Mouse (Mus musculus): ENCODE results near the gene Zmat5. TPM values are rescaled to one million over a fixed set of nuclear protein-coding genes. Genes with fewer than 3 reads are reported as not detected.
"Not testable (repeated sequence)": the region's sequence is repeated elsewhere in the genome, so short reads cannot be mapped to it uniquely, and the experiment has no call there.

Zmat5 gene
- total RNA-seq, 2 experiments from 2014 or later = 33.1 to 34.0 TPM

GRCm38 (mm10) chr11:4697043-4697983 lies 7.2 kb upstream of the Zmat5 start:
- peak; percentile 78 to 84 for DNase-seq (ENCODE audit: low spot score in 2 of 2)
- no peak overlapping the region for H3K4me3 ChIP-seq
- TF ChIP-seq CTCF (conservative IDR thresholded peaks at IDR 0.05) = peak; percentile 77
- H3K27ac ChIP-seq = peak overlapping the region; percentile 63

GRCm38 (mm10) chr11:4700726-4701125 lies 3.8 kb upstream of the Zmat5 start:
- no peak for DNase-seq (ENCODE audit: low spot score in 2 of 2)
- no peak for TF ChIP-seq CTCF (conservative IDR thresholded peaks at IDR 0.05)
- Histone ChIP-seq H3K4me3 (no peak overlapping the region), H3K27ac (no peak overlapping the region)

DNA sequence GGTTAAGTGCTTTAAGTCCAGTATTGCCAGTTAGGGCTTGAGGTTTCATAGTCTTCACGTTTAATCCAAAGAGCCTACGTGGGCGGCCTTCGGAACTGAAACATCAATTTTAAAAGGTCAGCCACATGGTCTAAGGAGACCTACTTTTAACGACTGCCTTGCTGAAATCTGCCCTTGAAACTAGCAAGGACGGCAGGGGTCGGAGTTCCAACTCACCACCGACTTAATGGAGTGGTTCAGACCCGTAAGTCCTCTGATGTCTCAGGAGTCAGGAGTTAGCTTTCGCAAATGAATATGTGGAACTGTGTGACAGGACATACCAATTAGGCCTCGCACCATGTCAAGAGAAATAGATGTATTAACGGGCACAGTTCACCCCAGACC lies 798 bp upstream of the Zmat5 start:
- no peak for DNase-seq (ENCODE audit: low spot score in 2 of 2)
- Histone ChIP-seq H3K4me3 (peak overlapping the region; percentile 100), H3K27ac (peak overlapping the region; percentile 99)
- no peak for TF ChIP-seq CTCF (conservative IDR thresholded peaks at IDR 0.05)

DNA sequence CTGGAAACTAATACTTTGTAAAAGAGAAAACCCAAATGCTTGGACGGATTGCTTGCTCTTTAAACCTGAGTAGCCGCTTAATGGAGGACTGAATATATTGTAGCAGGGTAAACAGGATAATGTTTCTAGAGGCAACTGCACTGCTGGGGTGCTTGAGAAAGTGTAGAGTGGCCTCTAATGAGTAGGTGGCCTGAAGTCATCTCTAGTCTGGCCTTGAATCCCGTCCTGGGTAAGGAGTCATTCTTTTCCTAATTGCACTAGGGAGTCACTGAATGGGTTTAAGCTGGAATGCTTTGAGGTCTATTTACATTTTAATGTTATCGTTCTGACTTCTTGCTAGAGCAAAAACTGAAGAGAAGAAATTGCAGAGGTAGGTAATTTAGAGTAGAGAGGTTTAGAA lies 700 bp downstream of the Zmat5 start:
- DNase-seq (ENCODE audit: low spot score in 2 of 2) = no peak
- TF ChIP-seq CTCF (conservative IDR thresholded peaks at IDR 0.05) = no peak
- Histone ChIP-seq H3K4me3 (peak overlapping the region; percentile 100), H3K27ac (peak overlapping the region; percentile 99)

- peak; percentile 58 for TF ChIP-seq CTCF (conservative IDR thresholded peaks at IDR 0.05)
- not testable (repeated sequence) for H3K27ac ChIP-seq; H3K4me3 ChIP-seq; DNase-seq (ENCODE audit: low spot score in 2 of 2)
Observed at GRCm38 (mm10) chr11:4710188-4710587, 5.7 kb downstream of the Zmat5 start.

DNA sequence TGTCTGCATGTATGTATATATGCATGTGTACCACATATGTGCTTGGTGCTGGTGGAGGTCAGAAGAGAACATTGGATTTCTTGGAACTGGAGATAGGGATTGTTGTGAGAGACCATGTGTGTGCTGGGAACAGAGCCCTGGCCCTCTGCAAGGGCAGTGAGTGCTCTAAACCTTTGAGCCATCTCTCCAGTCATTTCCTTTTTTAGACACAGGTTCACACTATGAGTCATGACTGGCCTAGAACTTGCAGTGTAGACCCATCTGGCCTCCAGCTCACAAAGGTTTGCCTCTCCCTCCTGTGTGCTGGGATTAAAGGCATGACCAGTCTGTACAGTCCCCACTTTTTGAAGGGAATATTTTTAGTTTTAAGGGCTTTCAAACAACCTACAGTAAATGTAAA lies 8.3 kb downstream of the Zmat5 start:
- Histone ChIP-seq H3K4me3 (no peak overlapping the region), H3K27ac (no peak overlapping the region)
- no peak for DNase-seq (ENCODE audit: low spot score in 2 of 2)
- TF ChIP-seq CTCF (conservative IDR thresholded peaks at IDR 0.05) = no peak

DNA sequence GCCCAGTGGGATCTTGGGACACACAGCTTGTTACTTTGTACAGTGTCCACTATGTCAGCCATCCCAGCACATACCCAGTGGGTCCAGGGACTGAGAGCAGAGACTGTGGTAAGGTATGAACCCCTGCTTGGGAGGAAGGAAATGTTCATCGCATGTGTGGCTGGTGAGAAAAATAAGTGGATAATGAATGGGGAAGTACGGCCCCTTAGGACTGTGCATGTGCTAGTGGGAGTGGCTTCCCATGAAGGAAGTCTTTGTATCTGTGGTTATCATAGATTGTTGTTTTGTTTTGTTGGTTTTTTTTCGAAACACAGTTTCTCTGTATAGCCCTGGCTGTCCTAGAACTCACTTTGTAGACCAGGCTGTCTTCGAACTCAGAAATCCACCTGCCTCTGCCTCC lies 10.2 kb downstream of the Zmat5 start:
- DNase-seq (ENCODE audit: low spot score in 2 of 2) = no peak

GRCm38 (mm10) chr11:4715596-4715995 lies 11.1 kb downstream of the Zmat5 start:
- H3K27ac ChIP-seq = no peak overlapping the region
- TF ChIP-seq CTCF (conservative IDR thresholded peaks at IDR 0.05) = no peak
- no peak for DNase-seq (ENCODE audit: low spot score in 2 of 2)
- no peak overlapping the region for H3K4me3 ChIP-seq

More for the DNA sequence above, 10.2 kb downstream of the Zmat5 start:
- Histone ChIP-seq H3K27ac (no peak overlapping the region), H3K4me3 (no peak overlapping the region)
- TF ChIP-seq CTCF (conservative IDR thresholded peaks at IDR 0.05) = no peak

DNA sequence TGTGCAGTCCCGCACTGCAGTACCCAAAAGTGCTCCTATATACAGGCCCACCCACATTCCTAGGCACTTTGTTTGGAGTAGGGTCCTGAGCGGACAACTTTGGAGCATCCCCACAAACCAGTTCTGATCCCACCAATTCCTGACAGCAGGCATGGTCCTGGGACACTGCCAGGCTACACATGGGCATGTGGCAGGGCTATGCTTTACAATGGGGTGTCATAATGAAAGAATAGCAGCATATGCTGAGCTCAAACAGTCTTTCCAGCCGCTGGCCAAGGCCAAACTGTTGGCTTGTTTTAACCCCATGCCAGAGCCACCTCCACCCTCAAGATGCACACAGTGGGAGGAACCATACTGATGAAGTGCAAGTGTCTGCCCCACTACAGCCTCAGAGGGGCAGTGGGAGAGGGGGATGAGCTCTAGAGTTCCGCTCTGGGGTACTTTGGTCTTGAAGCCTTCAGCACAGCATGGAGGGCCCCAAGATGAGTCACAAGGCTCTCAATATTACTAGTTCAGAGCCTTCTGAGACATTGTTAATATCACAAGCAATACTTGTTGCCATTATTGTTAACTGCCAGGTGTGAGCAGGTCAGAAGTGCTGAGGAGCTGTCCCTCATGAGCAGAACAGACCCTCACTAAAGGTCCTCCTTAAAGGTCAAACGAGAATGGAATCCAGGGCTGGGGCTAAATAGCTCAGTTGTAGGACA lies 12.2 kb downstream of the Zmat5 start:
- TF ChIP-seq CTCF (conservative IDR thresholded peaks at IDR 0.05) = no peak
- no peak overlapping the region for H3K27ac ChIP-seq
- no peak for DNase-seq (ENCODE audit: low spot score in 2 of 2)

GRCm38 (mm10) chr11:4718548-4718947 lies 14.1 kb downstream of the Zmat5 start:
- Histone ChIP-seq H3K27ac (no peak overlapping the region), H3K4me3 (no peak overlapping the region)
- DNase-seq (ENCODE audit: low spot score in 2 of 2) = no peak
- no peak for TF ChIP-seq CTCF (conservative IDR thresholded peaks at IDR 0.05)

More for the DNA sequence above, 12.2 kb downstream of the Zmat5 start:
- H3K4me3 ChIP-seq = no peak overlapping the region

DNA sequence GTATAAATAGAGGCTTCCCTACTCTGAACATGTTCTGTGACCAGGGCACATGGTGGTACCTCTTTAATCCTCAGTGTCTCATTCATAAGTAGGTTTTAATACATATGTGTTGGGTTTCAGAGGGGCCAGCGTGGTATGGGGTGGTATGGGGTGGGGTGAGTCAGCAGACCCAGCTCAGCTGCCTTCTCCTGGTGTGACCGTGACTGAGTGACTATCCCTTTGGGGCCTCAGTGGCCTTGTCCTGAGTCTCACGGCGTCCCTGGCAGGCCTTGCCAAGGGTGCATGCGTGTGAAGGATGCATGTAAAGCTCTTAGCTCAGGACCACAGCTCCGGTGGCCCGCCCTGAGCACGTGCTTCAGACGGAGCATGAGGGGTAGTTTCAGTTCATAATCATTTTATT lies 15.5 kb downstream of the Zmat5 start:
- DNase-seq (ENCODE audit: low spot score in 2 of 2) = no peak
- no peak overlapping the region for H3K27ac ChIP-seq

DNA sequence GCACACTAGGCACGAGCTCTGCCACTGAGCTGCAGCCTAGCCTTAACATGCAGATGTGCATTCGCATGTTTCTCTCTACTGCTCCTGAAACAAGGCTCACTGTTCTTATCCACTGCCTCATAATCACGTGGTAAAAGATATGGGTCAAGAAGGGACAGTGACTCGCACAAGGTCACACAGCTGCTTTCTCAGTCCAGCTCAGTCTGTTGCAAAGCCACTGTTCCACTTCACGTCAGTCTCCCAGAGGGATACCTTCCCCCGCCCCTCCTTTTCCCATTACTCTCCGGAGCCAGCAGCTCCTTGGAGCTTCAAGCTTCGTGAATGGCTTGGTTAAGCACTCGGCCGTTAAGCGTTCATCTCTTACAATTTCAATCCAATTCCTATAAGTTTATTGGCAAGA lies 15.9 kb downstream of the Zmat5 start:
- Histone ChIP-seq H3K4me3 (no peak overlapping the region), H3K27ac (no peak overlapping the region)
- TF ChIP-seq CTCF (conservative IDR thresholded peaks at IDR 0.05) = no peak
- no peak for DNase-seq (ENCODE audit: low spot score in 2 of 2)

More for the DNA sequence above, 15.5 kb downstream of the Zmat5 start:
- TF ChIP-seq CTCF (conservative IDR thresholded peaks at IDR 0.05) = no peak
- H3K4me3 ChIP-seq = no peak overlapping the region

DNA sequence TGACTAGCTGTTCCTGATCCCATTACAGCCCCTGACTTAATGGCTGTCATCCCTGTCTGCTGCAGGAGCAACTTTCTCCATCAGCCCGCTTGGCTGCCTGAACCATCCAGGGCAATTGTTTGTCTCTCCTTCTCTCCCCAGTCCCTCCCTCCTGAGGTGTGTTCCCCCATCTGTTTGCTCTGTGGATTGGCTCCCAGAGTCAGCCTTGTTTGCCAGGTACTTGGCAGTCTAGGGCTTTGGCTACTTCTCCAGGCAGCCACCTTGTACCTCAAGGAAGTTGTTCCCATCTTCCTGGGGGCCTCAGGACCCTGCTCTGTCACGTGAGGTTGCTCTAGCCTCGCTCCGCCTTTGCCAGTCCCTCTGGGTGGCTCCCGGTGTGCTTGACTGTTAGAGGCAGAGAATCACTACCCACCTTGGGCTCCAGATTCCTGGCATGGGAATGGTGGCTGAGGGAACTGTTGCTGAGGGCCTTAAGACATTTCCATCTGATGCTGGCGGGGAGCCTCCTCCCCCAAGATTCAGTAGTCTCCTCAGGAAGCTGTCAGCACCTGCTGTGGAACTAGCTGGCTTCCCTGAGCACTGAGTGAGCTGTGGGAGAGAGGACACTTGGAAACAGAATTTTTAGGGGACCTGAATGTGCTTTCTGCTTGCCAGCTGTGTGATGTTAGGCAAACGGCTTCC lies 16.6 kb downstream of the Zmat5 start:
- no peak for TF ChIP-seq CTCF (conservative IDR thresholded peaks at IDR 0.05)
- Histone ChIP-seq H3K4me3 (no peak overlapping the region), H3K27ac (no peak overlapping the region)
- DNase-seq (ENCODE audit: low spot score in 2 of 2) = no peak

All from layer of hippocampus, adult 2 months (tissue).